Mouse (Mus musculus): ENCODE results near the gene Wee1. TPM values are rescaled to one million over a fixed set of nuclear protein-coding genes. Genes with fewer than 3 reads are reported as not detected.
"Not testable (repeated sequence)": the region's sequence is repeated elsewhere in the genome, so short reads cannot be mapped to it uniquely, and the experiment has no call there.

Wee1 gene
- polyA plus RNA-seq, 1 experiment from 2014 or later: 13.3 TPM

DNA sequence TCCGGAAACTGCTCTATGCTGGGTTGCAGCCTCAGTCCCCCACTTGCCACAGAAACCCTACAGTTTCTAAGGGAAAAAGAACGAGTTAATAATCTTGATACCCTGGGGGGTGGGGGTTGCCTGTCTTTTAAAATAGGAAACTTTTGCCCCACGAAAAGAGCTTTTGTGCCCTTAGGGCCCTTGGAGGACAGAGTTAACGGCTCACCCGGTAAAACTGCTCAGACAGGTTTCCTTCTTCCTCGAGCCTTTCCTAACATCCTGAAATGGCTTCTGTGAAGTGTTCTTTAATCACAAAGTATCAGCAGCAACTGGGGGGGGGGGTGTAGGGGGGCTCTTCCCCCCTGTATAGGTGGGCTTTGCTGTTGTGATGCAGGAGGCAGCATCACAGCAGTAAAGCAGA lies 21.0 kb upstream of the Wee1 start:
- WGBS: 48% methylated on average over 6 of the region's 6 CpGs
- peaks cover 9% of the 10 kb centered on the region for H3K36me3 ChIP-seq (ENCODE audit: control insufficient read depth, insufficient read depth, low read length)
- no peak for ATAC-seq

GRCm38 (mm10) chr7:110101266-110101665 lies 20.6 kb upstream of the Wee1 start:
- 82% methylated on average over 5 of the region's 5 CpGs for WGBS
- no peak overlapping the region for H3K27ac ChIP-seq (ENCODE audit: low read depth, low read length)
- H3K9me3 ChIP-seq (replicated peaks; ENCODE audit: control insufficient read depth, low read length): no peaks in the 10 kb centered on the region
- peaks cover 5% of the 10 kb centered on the region for H3K36me3 ChIP-seq (ENCODE audit: control insufficient read depth, insufficient read depth, low read length)
- DNase-seq (ENCODE audit: low spot score) (no peak), ATAC-seq (no peak)
- H3K9ac ChIP-seq (ENCODE audit: low read length): no peak overlapping the region
- H3K4me3 ChIP-seq (ENCODE audit: low read depth, low read length): no peak overlapping the region
- no peaks in the 10 kb centered on the region for H3K4me1 ChIP-seq (ENCODE audit: control insufficient read depth, insufficient read depth, low read length)
- H3K27me3 ChIP-seq (replicated peaks; ENCODE audit: control insufficient read depth, insufficient read depth, low read length): no peaks in the 10 kb centered on the region
- no peak overlapping the region for H3K4me2 ChIP-seq (ENCODE audit: low read length)

More for the DNA sequence above, 21.0 kb upstream of the Wee1 start:
- no peak for DNase-seq (ENCODE audit: low spot score)
- Histone ChIP-seq H3K27me3 (replicated peaks; ENCODE audit: control insufficient read depth, insufficient read depth, low read length) (no peaks in the 10 kb centered on the region), H3K9me3 (replicated peaks; ENCODE audit: control insufficient read depth, low read length) (no peaks in the 10 kb centered on the region), H3K4me3 (ENCODE audit: low read depth, low read length) (no peak overlapping the region), H3K27ac (ENCODE audit: low read depth, low read length) (no peak overlapping the region), H3K4me2 (ENCODE audit: low read length) (no peak overlapping the region), H3K9ac (ENCODE audit: low read length) (no peak overlapping the region), H3K4me1 (ENCODE audit: control insufficient read depth, insufficient read depth, low read length) (no peaks in the 10 kb centered on the region)

DNA sequence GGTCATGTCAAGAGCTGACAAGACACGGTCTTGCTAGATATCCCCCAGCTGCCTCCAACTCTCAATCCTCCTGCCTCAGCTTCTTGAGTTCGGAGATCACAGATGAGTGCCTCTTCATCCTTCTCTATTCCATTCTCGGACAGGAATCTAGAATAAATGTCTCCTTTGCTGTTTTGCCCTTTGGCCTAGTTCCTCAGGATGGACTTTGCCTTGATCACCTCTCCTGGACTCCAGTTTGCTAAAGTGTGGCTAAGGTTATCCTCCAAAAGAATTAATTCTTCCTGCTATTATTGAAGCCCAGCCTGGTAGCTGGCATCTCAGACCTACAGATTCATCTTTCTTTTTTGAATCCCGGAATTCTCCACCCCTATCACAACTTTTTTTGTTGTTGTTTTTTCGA lies 16.8 kb upstream of the Wee1 start:
- 0 out of 2 replicates have a peak, but pooled peaks cover 2% of the 10 kb centered on the region for H3K4me1 ChIP-seq (ENCODE audit: control insufficient read depth, insufficient read depth, low read length)
- H3K27me3 ChIP-seq (replicated peaks; ENCODE audit: control insufficient read depth, insufficient read depth, low read length): no peaks in the 10 kb centered on the region
- no peaks in the 10 kb centered on the region for H3K36me3 ChIP-seq (ENCODE audit: control insufficient read depth, insufficient read depth, low read length)
- no peak overlapping the region for H3K4me3 ChIP-seq (ENCODE audit: low read depth, low read length)
- no peak overlapping the region for H3K9ac ChIP-seq (ENCODE audit: low read length)
- no peak overlapping the region for H3K27ac ChIP-seq (ENCODE audit: low read depth, low read length)
- DNase-seq (ENCODE audit: low spot score) (no peak), ATAC-seq (no peak)
- H3K4me2 ChIP-seq (ENCODE audit: low read length): no peak overlapping the region
- WGBS: 88% methylated on average over 5 of the region's 5 CpGs
- H3K9me3 ChIP-seq (replicated peaks; ENCODE audit: control insufficient read depth, low read length): no peaks in the 10 kb centered on the region

GRCm38 (mm10) chr7:110106633-110107032 lies 15.2 kb upstream of the Wee1 start:
- H3K27me3 ChIP-seq (replicated peaks; ENCODE audit: control insufficient read depth, insufficient read depth, low read length): no peaks in the 10 kb centered on the region
- 83% methylated on average over 3 of the region's 3 CpGs for WGBS
- H3K27ac ChIP-seq (ENCODE audit: low read depth, low read length): no peak overlapping the region
- no peaks in the 10 kb centered on the region for H3K36me3 ChIP-seq (ENCODE audit: control insufficient read depth, insufficient read depth, low read length)
- ATAC-seq (no peak), DNase-seq (ENCODE audit: low spot score) (no peak)
- H3K9ac ChIP-seq (ENCODE audit: low read length): no peak overlapping the region
- 0 out of 2 replicates have a peak, but pooled peaks cover 2% of the 10 kb centered on the region for H3K4me1 ChIP-seq (ENCODE audit: control insufficient read depth, insufficient read depth, low read length)
- no peaks in the 10 kb centered on the region for H3K9me3 ChIP-seq (replicated peaks; ENCODE audit: control insufficient read depth, low read length)
- H3K4me2 ChIP-seq (ENCODE audit: low read length): no peak overlapping the region
- no peak overlapping the region for H3K4me3 ChIP-seq (ENCODE audit: low read depth, low read length)

- not testable (repeated sequence) for ATAC-seq; H3K27me3 ChIP-seq (replicated peaks; ENCODE audit: control insufficient read depth, insufficient read depth, low read length); H3K27ac ChIP-seq (ENCODE audit: low read depth, low read length); H3K4me3 ChIP-seq (ENCODE audit: low read depth, low read length); H3K4me2 ChIP-seq (ENCODE audit: low read length); DNase-seq (ENCODE audit: low spot score); H3K9me3 ChIP-seq (replicated peaks; ENCODE audit: control insufficient read depth, low read length); H3K9ac ChIP-seq (ENCODE audit: low read length); H3K36me3 ChIP-seq (ENCODE audit: control insufficient read depth, insufficient read depth, low read length); H3K4me1 ChIP-seq (ENCODE audit: control insufficient read depth, insufficient read depth, low read length)
- 92% methylated on average over 3 of the region's 3 CpGs for WGBS
Observed at GRCm38 (mm10) chr7:110108524-110108923, 13.3 kb upstream of the Wee1 start.

- no peak overlapping the region for H3K4me2 ChIP-seq (ENCODE audit: low read length)
- no peaks in the 10 kb centered on the region for H3K36me3 ChIP-seq (ENCODE audit: control insufficient read depth, insufficient read depth, low read length)
- WGBS: 18% methylated on average over 11 of the region's 11 CpGs
- 0 out of 2 replicates have a peak, but pooled peaks cover 2% of the 10 kb centered on the region for H3K4me1 ChIP-seq (ENCODE audit: control insufficient read depth, insufficient read depth, low read length)
- H3K27ac ChIP-seq (ENCODE audit: low read depth, low read length): no peak overlapping the region
- H3K9ac ChIP-seq (ENCODE audit: low read length): no peak overlapping the region
- no peaks in the 10 kb centered on the region for H3K27me3 ChIP-seq (replicated peaks; ENCODE audit: control insufficient read depth, insufficient read depth, low read length)
- no peaks in the 10 kb centered on the region for H3K9me3 ChIP-seq (replicated peaks; ENCODE audit: control insufficient read depth, low read length)
- H3K4me3 ChIP-seq (ENCODE audit: low read depth, low read length): no peak overlapping the region
- no peak for DNase-seq (ENCODE audit: low spot score)
- no peak for ATAC-seq
Observed at GRCm38 (mm10) chr7:110108967-110109610, 12.8 kb upstream of the Wee1 start.

GRCm38 (mm10) chr7:110110061-110110656 lies 11.7 kb upstream of the Wee1 start:
- Histone ChIP-seq H3K9ac (ENCODE audit: low read length) (no peak overlapping the region), H3K4me3 (ENCODE audit: low read depth, low read length) (no peak overlapping the region), H3K27ac (ENCODE audit: low read depth, low read length) (no peak overlapping the region), H3K27me3 (replicated peaks; ENCODE audit: control insufficient read depth, insufficient read depth, low read length) (no peaks in the 10 kb centered on the region), H3K4me1 (ENCODE audit: control insufficient read depth, insufficient read depth, low read length) (0 out of 2 replicates have a peak, but pooled peaks cover 2% of the 10 kb centered on the region), H3K9me3 (replicated peaks; ENCODE audit: control insufficient read depth, low read length) (no peaks in the 10 kb centered on the region), H3K36me3 (ENCODE audit: control insufficient read depth, insufficient read depth, low read length) (no peaks in the 10 kb centered on the region), H3K4me2 (ENCODE audit: low read length) (no peak overlapping the region)
- DNase-seq (ENCODE audit: low spot score) (peak; percentile 61), ATAC-seq (peak; percentile 61; the same call in 1 of the 2 replicates)
- WGBS: 52% methylated on average over 4 of the region's 4 CpGs

- ATAC-seq (no peak), DNase-seq (ENCODE audit: low spot score) (no peak)
- no peaks in the 10 kb centered on the region for H3K27me3 ChIP-seq (replicated peaks; ENCODE audit: control insufficient read depth, insufficient read depth, low read length)
- no peak overlapping the region for H3K9ac ChIP-seq (ENCODE audit: low read length)
- H3K27ac ChIP-seq (ENCODE audit: low read depth, low read length): no peak overlapping the region
- H3K36me3 ChIP-seq (ENCODE audit: control insufficient read depth, insufficient read depth, low read length): no peaks in the 10 kb centered on the region
- WGBS: 69% methylated on average over 5 of the region's 5 CpGs
- H3K4me2 ChIP-seq (ENCODE audit: low read length): no peak overlapping the region
- H3K4me3 ChIP-seq (ENCODE audit: low read depth, low read length): no peak overlapping the region
- no peaks in the 10 kb centered on the region for H3K9me3 ChIP-seq (replicated peaks; ENCODE audit: control insufficient read depth, low read length)
- H3K4me1 ChIP-seq (ENCODE audit: control insufficient read depth, insufficient read depth, low read length): no peaks in the 10 kb centered on the region
Observed at GRCm38 (mm10) chr7:110114699-110115098, 7.1 kb upstream of the Wee1 start.

GRCm38 (mm10) chr7:110116731-110117291 lies 5.0 kb upstream of the Wee1 start:
- Histone ChIP-seq H3K4me1 (ENCODE audit: control insufficient read depth, insufficient read depth, low read length) (no peaks in the 10 kb centered on the region), H3K27me3 (replicated peaks; ENCODE audit: control insufficient read depth, insufficient read depth, low read length) (no peaks in the 10 kb centered on the region), H3K27ac (ENCODE audit: low read depth, low read length) (no peak overlapping the region), H3K4me2 (ENCODE audit: low read length) (no peak overlapping the region), H3K9ac (ENCODE audit: low read length) (no peak overlapping the region), H3K9me3 (replicated peaks; ENCODE audit: control insufficient read depth, low read length) (no peaks in the 10 kb centered on the region), H3K4me3 (ENCODE audit: low read depth, low read length) (no peak overlapping the region), H3K36me3 (ENCODE audit: control insufficient read depth, insufficient read depth, low read length) (no peaks in the 10 kb centered on the region)
- no peak for ATAC-seq
- peak; percentile 21 for DNase-seq (ENCODE audit: low spot score)
- WGBS: 16% methylated on average over 1 of the region's 1 CpGs
